Mouse (Mus musculus) embryonic fibroblast, embryonic 13.5 days (primary cell): Measurements from ENCODE around the gene B430306N03Rik.

ENCODE experiments used
- CTCF ChIP-seq: IDR thresholded peaks from 2 replicates; pipeline ENCODE4 v1.5.1; 2011; ENCODE audit warnings: mild to moderate bottlenecking, control low read depth, low read length, moderate library complexity, borderline replicate concordance; ENCODE audit not compliant: insufficient read depth
- POLR2A ChIP-seq: IDR thresholded peaks from 2 replicates; pipeline ENCODE4 v1.6.1; 2011; ENCODE audit warnings: low read depth, mild to moderate bottlenecking, control low read depth, low read length, moderate library complexity

GRCm38 (mm10) chr17:48286765-48287164, 29.2 kb upstream of the B430306N03Rik start:
- TF ChIP-seq CTCF (no peak), POLR2A (no peak)
